Mouse (Mus musculus): ENCODE data around the gene Coil.
"Not testable (repeated sequence)": the region's sequence is repeated elsewhere in the genome, so short reads cannot be mapped to it uniquely, and the experiment has no call there.

Coil gene

DNA sequence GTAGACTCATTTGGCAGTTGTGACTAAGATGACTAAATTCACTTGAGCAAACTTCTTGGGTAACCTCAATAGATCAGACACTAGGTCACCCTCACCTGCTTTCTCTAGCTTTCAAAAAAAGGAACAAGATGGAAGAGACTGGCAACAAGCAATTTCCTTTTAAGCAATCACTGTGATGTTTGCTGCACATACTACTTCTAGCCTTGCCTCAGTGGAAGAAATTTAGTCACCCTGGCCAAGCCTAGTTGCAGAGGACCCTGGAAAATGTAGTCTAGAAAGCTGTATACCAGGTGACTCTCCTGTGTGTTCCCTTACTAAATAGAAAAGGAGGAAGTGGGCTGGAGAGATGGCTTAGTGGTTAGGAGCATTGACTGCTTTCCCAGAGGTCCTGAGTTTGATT is 36.4 kb downstream of the Coil start:
- DNase-seq (ENCODE audit: low spot score in 2 of 2): no peak

DNA sequence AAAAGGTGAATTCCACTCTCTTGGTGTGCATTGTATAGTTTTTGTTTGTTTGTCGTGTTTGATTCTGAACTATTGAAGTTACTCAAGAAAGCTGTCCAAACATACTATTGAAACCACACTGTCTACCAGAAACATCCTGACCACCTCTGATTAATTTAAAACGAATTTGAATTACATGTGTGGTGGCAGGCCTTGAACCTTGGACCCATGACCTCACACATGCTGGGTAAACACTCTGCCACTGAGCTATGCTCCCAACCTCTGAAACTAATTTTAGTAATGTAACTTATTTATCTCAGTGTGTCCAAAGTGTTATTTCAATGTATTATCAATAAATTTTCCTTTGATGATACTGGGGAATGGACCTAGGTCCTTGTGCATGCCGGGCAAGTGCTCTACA is 37.5 kb downstream of the Coil start:
- DNase-seq (ENCODE audit: low spot score in 2 of 2): no peak

DNA sequence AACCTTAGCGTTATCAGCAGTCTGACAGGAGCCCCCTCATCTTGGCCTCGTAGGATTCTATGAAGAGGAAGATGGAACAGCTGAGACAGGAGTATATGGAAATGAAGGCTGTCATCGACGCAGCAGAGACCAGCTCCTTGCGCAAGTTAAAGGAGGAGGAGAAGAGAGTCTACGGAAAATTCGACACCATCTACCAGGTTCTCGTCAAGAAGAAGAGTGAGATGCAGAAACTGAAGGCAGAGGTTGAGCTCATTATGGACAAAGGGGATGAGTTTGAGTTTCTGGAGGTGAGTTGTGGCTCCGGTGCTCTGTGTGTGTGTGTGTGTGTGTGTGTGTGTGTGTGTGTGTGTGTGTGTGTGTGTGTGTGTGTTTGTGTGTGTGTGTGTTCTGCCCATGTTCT is 39.0 kb downstream of the Coil start:
- no peak for DNase-seq (ENCODE audit: low spot score in 2 of 2)

DNA sequence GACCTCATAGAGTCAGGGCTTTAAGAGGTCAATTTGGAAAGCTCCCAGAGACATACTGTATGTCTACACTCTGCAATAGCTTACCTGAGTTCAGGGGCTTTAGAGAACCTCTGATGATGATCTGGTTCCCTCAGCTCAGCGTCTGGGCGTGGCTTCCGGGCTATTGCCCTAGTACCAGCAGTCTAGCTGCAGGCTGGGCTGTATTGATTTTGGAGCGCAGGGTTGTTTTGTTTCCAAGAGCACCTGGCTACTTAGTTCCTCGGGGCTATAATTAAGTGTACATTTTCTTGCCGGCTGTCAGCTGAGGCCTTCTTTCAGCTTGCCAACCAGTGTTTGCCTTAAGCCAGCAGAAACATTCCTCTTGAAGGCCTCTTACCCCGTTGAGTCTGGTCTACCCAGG is 39.4 kb downstream of the Coil start:
- no peak for DNase-seq (ENCODE audit: low spot score in 2 of 2)

DNA sequence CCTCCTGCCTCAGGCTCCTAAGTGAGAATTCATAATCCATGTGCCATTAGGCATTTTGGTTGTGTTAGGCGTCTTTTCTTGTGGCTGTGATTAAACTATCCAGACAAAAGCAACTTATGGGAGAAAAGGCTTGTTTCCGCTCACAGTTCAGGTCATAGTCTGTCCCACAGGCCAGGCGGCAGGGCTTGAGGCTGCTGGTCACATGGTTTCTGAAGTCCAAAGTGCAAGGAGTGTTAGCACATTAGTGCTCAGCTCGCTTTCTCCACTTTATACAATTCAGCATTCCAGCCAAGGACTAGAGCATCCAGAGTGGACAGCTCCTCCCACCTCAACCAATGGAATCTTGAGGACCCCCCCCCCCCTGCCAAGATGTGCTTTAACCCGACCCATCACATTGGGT is 42.2 kb downstream of the Coil start:
- DNase-seq (ENCODE audit: low spot score in 2 of 2): no peak

DNA sequence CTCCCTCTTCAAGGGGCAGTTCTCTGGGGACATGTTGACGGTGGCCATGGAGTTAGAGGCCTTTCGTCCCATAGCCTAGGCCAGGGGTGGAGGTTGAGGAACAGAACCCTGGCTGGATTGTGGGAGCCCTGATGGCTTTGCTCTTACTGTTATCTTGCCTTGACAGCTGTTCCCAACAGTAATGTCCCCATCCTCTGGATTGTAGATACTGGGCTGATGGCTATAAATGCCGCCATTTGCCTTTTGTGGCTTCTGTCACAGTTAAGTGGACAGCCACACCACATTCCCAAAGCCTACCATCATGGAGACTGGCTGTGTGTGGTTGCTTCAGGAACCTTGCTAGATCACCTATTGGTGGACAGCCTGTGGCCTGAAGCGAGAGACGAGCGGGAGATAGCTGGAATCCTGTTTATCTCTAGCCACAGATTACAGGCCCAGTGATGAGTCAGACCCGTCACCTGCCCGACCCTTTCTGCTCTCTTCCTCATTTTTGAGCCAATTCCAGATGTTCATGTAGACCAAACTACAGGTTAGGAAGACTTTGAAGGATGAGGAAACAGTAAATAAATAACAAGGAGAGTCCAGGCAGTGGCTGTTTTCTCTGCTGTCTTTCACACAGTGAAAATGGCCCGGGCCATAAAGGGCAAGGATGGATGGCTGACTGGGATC is 47.6 kb downstream of the Coil start:
- DNase-seq (ENCODE audit: low spot score in 2 of 2): no peak

DNA sequence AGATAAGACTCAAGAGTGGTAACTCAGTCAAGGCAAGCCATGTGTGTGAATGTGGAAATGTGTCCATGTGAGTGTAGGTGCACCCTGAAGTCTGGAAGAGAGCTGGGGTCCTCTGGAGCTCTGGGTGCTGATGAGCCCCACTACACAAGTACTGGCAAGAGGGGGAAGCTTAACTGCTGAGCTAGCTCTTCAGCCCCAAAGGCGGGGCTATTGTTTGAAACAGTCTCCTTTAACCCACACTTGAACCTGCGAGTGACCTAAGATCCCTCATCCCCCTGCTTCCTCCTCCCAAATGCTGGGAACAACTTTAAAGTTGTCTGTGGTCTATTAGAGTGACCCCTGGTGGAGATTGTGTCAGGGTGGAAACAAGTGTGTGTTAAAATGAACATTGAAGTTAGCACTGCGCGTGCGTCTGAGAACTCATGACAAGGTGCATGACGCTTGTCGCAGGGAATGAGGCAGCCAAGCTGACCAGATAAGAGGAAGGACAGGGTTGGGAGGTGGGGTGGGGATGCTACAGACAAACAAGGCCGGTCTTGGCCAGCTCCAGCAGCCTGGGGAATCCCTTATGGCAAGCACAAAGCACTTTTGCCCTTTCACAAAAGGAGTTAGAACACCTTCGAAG is 50.7 kb downstream of the Coil start:
- DNase-seq (ENCODE audit: low spot score in 2 of 2): no peak

DNA sequence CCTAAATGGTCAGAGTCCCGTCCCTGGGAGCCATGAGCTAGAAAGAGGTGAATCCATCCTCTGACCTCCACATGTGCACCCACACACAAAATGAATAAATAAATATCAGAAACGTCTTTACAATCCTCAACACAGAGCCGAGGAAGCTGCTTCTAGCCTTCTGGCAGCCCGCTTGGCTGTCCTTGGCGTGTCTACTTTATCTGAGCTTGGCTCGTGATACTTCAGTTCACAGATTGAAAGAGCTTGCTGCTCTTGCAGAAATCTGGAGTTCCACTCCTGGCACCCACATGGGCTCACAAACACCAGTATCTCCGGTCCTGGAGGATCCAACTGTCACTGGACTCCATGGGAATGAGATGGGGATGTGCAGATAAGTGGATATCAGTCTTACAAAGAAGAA is 51.6 kb downstream of the Coil start:
- peak in 1 of 2 experiments; percentile 32 for DNase-seq (ENCODE audit: low spot score in 2 of 2)

DNA sequence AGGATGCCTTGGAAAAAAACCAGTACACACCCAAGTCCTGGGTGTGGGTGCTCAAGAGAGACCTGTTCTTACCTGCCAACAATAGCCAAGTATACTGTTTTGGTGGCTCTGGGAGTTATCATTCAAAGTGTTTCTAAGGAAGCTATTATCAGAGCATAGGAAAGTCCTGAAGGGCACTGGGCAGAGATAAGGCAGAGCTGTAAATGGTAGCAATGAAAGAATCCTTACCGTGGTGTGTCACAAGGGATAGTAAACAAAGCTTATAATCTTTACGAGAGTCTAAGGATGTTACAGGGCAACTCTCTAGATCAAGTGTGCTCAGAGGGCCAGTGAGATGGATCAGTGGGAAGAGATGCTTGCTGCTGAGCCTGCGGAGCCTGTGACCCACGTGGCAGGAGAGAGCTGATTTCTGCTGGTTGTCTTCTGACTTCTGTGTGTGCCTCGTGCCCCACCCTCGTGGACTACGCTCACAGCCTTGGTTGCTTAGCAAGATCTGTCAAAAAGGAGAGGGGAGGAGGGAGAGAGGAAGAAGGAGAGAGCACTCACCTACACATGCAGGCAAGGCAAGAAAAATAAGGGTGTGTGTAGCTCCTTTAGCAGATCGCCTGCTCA is 52.2 kb downstream of the Coil start:
- DNase-seq (ENCODE audit: low spot score in 2 of 2): peak in 1 of 2 experiments; percentile 38

DNA sequence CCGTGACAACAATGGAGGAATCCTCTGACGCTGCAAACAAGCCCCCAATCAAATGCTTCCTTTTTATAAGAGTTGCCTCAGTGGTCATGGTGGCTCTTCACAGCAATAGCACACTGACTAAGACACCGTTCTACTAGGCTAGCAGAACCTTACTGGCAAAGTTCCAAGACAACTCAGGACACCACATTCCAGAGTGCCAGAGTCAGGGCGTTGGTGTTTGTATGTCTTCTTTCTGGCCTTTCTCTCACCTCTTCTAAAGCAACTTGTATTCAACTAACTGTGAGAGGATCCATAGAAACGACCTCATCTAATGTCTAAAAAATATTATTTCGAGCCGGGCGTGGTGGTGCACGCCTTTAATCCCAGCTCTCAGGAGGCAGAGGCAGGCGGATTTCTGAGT is 53.4 kb downstream of the Coil start:
- no peak for DNase-seq (ENCODE audit: low spot score in 2 of 2)

DNA sequence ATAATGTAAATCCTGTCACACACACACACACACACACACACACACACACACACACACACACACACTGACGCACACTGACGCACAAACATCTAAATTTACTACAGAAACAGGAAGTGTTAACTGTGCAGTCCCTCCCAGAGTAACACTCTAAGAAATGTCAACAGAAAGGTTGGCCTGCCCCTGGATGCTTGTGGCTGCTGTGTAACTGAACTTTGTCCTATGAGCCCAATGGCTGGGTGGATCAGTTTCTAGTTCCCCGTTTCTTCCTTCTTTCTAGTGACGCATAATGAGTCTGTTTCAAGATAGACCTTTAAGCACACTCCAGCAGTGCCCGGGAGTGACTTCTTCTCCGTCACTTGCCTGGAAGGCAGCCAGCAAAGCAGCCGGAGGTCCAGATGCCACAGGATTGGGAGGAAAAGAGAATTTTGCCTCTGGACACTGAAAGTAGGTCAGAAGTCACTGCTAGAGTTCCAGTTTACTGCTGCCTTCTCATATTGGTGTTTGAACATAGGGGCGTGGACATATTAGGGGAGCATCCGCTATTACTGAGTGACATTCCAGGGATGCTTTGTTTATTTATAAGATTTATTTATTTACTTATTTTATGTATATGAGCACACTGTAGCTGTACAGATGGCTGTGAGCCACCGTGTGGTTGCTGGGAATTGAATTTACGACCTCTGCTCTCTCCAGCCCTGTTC is 54.3 kb downstream of the Coil start:
- peak; percentile 62 to 64 for DNase-seq (ENCODE audit: low spot score in 2 of 2)

DNA sequence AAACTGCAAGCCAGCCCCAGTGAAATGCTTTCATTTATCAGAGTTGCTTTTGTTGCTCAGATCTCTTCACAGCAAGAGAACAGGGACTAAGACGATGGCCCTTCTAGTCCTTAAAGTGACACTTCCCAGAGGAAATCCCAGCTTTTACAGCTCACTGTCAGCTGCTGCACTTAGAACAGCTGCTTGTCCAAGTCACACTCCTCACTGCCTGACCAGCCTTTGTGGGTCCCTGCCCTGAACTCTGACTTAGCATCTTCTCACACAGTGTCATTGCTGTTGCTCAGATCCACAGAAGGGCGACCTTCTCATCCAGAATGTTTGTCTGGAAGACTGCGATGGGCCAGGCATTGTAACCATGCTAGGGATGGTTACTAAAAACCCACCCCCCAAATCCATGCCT is 55.6 kb downstream of the Coil start:
- DNase-seq (ENCODE audit: low spot score in 2 of 2): no peak

DNA sequence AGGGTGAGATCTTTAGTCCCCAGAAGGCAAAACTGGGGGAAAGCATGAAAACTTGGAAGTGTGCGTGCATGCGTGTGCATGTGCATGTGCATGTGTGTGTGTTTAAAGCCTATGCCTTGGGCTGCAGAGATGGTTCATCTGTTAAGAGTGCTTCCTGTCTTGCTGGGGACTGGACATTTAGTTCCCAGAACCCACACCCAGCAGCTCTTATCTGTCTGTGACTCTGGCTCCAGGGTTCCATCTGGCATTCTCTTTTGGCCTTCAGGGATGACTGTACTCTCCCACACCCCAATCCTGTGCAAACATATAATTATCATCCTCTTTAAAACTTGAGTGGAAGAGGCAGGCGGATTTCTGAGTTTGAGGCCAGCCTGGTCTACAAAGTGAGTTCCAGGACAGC is 56.1 kb downstream of the Coil start:
- no peak for DNase-seq (ENCODE audit: low spot score in 2 of 2)

DNA sequence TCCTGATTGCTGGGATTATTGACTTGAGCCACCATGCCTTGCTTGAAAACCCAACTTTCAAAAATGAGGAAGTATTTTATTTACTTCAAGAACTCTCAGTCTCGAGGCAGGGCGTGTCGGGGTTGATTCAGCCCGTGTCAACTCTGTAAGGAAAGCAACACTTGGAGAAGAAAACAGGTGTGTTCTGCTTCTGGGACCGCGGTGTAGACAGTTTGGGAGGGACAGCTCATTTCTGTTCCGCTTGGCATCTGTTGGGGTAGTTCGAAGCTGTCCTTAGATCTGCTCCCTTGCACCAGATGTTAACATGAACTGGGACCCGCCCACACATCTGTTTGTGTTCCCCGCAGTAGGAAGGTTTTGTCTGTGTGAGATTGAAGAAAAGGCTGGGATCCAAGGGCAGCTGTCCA is 57.9 kb downstream of the Coil start:
- no peak for DNase-seq (ENCODE audit: low spot score in 2 of 2)

DNA sequence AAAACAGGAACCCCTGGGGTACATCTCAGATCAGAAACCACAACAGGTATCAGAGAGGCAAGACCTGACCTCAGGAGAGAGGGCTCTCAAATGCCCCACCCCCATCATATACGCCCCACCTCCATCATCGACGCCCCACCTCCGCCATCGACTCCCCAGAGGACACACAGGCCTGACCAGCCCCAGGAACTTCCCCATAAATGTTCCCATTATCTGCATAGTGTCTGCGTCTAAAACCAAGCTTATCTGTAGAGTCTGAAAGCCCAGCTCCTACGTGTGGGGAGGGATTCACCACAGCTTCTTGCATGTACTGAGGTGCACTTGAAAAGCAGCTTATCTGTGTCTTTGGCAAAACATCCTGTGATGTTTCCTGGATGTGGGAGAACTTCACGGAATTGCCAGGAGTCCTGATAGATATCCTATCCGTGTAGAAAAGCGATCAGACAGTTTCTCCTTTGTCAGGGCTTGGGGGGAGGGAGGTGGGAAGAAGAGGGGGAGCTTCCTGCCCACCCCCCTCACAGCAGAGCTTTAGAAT is 58.9 kb downstream of the Coil start:
- no peak for DNase-seq (ENCODE audit: low spot score in 2 of 2)

DNA sequence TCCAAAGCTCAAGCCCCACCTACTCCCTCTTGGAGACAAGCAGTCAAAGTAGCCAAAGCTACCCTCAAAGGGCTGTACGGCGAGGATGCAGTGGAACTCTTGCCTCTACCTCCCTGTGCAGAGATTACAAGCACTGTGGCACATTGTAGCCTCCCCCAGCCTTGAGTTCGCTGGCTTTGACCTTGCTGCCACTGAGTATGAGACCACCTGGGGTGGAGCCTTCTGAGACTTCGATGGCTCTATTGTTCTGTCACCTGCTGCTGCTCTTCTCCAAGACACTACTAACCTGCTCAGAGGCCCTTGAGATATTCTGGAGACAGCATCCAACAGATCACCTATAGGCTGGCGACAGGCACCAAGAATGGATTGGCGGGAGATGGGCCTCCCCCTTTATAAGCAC is 60.5 kb downstream of the Coil start:
- DNase-seq (ENCODE audit: low spot score in 2 of 2): no peak

DNA sequence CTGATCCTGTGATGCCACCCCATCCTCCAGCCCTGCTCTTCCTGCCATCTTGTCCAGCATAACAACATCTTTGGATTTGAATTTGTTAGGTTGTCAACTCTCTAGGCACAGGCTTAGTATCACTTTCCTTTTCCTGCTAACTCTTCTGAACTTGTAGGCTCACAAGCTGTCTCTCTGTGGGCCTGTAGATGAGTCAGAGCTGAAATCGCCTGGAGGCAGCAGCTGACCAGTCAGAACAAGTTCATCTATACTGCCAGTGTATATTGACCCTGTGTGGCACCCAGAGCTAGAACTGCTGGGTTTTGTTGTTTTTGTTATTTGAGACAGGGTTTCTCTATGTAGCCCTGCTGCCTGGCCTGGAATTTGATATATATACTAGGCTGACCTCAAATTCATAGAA is 61.1 kb downstream of the Coil start:
- DNase-seq (ENCODE audit: low spot score in 2 of 2): no peak

DNA sequence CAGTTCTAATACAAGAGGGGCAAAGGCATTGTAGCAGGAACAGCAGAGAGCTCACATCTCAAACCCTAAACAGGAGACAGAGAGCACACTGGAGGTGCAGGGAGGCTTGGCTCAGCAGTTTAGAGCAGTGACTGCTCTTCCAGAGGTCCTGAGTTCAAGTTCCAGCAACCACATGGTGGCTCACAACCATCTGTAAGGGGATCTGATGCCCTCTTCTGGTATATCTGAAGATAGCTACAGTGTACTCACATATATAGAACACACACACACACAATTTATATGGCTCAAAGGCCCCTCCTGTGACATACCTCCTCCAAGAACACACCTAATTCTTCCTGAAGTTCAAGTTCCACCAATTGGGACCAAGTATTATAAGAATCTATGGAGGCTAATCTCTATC is 64.5 kb downstream of the Coil start:
- DNase-seq (ENCODE audit: low spot score in 2 of 2): no peak

DNA sequence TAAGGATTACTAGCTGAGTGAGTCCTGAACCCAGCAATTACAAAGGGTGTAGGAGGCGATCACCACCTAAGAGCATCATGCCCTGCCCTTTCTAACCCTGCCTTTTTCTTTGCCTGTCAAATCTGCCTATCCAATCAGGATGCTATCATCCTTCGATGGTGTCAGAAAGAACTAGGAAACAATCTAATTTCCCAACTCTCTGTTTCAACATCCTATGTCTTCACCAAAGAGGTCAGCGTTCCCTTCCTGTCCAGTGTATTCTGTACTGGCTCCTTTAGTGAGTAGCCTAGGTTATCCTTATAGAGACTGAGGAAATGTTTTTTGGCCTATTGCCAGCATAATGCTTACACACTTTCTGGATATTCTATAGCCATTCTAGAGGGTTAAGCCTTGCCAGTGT is 65.5 kb downstream of the Coil start:
- DNase-seq (ENCODE audit: low spot score in 2 of 2): no peak

DNA sequence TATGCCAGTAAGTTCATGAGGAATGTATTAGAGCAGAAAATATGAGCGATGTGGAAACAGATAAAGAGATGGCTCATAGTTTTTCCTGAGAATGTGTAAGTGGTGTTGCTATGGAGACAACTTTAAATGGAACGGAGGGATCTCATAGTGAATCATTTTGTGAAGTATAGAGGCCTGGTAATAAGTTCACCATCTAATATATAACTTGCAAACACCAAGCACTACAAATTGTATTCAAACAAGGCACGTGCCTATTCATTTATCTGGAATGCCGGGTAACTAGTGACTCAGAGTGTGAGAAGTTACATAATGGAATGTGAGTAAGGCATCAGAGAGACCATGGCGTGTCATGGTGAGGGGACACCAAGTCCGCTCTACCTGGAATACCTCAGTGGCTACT is 68.4 kb downstream of the Coil start:
- no peak for DNase-seq (ENCODE audit: low spot score in 2 of 2)

DNA sequence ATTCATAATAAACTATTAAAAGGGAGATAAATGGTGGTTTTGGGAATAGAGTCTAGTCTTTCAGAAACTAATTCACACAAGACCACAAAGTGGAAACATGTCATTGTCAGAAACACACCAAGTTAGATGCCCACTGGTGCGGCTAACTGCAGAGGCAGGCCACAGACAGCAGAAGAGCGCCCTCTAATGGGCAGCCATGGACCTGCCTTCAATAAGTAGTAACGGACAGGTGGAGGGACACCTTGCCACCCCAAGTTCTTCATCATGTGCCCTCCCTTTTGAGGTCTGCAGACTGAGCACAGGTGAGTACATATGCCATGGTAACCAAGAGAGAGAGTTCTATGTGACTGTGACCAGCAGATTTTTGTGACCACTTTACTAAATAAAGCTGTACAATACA is 69.3 kb downstream of the Coil start:
- DNase-seq (ENCODE audit: low spot score in 2 of 2): peak; percentile 42 to 51

DNA sequence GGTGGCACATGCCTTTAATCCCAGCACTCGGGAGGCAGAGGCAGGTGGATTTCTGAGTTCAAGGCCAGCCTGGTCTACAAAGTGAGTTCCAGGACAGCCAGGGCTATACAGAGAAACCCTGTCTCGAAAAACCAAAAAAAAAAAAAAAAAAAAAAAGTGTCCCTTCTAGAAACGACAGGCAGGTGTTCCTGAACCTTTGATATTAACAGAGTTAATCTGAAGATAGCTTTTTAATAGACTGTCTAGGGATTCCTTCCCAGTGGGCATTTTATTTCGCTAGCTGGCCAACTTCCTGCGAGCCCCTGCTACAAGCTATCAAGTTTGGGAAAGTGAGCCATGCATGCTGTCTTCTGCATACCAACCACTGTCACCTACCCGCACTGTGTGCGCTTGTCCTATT is 71.0 kb downstream of the Coil start:
- not testable (repeated sequence) for DNase-seq (ENCODE audit: low spot score in 2 of 2)
